Mouse (Mus musculus) ES-Bruce4 (cell line): ENCODE measurements around the gene Car1.

Experiments
- CTCF ChIP-seq: IDR thresholded peaks from one replicate; pipeline ENCODE4 v1.8.1; 2011; ENCODE audit warnings: low read depth, low read length
- EP300 ChIP-seq: IDR thresholded peaks from 2 replicates; pipeline ENCODE4 v1.6.1; 2011; ENCODE audit warnings: low read depth, low read length; ENCODE audit not compliant: insufficient read depth
- POLR2A ChIP-seq: IDR thresholded peaks from one replicate; pipeline ENCODE4 v1.8.1; 2011; ENCODE audit warnings: low read length; ENCODE audit not compliant: insufficient read depth

DNA sequence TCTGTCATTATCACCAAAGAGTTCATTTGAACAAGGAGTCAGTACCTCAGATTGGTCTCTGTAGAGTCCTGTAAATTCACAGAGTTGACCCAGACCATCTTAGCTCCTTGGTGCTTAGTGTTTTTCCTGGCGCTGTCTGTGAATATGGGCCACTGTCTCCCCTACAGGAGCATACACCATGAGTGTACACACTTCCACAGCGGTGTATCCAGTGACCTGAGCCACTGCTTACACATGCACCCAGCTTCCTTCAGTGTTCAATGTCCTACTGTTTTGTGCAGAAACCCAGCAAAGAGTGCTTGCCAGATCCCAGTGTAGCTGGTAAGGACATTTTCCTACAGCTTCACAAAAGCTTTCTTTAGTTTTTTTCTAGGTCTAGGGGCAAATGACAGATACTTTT, 22.8 kb downstream of the Car1 start:
- TF ChIP-seq CTCF (no peak), POLR2A (no peak), EP300 (no peak)
